Mouse (Mus musculus) liver (tissue): Measurements from ENCODE around the gene Dtx3.

Experiments used
- DNase-seq: peaks from one replicate; pipeline ENCODE4 v3.0.0-alpha.2; 2020; ENCODE audit warnings: mixed read lengths

The Dtx3 gene

DNA sequence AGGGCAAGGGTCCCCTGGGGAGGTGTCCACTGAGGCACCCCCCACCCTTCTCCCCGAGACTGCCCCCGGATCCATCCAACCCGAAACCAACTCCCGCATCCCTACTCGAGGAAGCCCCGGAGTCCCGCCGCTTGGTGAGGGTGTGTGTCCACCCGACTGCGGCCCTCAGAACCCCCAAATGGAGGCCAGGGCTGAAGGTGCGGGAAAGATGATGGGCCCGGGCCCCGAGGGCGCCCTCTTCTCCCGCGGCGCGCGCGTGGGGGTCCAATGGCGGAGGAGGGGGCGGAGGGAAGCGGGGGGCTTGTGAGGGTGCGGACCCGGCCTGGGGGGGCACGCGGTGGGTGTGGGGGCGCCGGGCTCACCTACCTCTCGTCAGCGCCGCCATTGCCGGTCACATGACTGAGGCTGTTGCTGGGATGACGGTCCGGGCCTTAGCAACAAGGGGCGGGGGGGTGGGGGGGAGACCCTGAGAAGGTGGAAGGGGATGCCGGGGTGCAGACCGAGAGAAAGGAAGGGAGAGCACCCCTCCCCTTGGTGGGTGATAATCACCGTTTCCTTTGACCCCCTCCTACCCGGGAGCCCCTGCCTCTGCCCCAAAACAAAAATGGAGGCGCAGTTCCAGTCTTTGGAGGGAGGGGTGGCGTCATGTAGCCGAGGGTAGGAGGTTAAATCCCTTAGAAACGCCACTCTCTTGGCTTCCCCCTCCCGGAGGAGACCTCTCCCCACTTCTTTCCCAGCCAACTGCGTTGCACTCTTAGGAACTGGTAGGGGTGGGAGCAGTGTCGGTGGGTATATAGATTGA is at the start of gene Dtx3:
TSS of gene Dtx3 (minus strand) at position 401 of the 802 bp plus-strand sequence.
- DNase-seq = peak; percentile 67

DNA sequence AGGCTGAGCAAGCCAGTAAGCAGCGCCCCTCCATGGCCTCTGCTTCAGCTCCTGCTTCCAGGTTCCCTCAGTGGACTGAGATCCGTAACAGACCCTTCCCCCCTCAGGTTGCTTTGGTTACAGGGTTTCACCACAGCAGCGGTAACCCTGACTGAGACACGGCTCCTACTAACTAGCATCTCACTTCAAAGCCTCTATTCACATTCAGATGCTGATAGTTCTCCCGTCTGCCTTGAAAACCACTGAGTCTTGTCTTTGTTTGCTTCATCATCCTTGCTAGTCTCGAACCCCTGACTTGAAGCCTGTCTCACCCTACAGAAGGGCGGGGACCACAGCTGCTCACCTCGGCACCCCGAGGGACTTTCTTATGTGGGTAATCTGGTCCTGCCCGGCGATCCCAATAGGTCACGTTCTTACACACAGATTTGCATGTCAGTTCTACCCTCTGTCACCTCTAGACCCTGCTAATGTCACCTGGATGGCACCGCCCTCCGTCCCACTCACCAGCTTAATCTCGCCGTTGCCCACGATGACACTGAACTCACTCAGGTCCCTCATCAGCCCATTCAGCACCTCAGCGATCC is 42.8 kb upstream of the Dtx3 start:
- no peak for DNase-seq

DNA sequence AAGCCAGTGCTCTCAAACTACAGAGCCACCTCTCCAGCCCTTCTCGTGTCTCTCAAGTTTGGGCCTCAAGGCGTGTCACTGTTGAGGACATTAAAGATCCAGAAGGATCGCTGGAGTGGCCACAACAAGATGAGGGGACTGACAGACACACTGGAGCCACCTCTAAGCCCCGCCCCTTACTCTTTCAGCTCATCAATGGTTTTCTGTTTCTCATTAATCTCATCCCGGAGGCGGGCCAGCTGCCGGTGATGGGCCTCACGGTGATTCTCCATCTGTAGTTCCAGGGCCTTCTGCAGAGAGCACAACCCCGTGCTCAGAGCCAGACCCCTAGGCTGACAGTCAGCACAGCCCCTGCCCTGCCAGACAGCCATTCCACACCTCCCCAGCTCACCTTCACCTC is 41.0 kb upstream of the Dtx3 start:
- no peak for DNase-seq

DNA sequence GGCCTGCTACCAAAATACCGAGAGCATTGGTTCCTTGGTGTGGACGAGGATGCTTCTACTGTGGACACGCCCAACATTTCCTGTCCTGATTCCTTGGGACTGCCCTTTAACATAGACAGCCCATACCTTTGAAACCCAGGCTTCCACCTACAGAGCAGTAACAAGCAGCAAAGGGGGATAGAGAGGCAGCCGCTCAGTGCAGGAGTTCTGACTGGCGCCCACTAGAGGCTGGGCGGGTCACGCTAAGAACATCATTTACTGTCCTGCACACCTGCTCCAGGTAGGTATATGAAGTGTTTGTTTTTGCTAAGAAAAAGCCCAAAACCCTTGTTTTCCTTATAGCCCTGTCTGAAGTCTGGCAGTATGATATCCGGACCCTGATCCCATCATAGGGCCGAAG is 37.6 kb upstream of the Dtx3 start:
- no peak for DNase-seq

DNA sequence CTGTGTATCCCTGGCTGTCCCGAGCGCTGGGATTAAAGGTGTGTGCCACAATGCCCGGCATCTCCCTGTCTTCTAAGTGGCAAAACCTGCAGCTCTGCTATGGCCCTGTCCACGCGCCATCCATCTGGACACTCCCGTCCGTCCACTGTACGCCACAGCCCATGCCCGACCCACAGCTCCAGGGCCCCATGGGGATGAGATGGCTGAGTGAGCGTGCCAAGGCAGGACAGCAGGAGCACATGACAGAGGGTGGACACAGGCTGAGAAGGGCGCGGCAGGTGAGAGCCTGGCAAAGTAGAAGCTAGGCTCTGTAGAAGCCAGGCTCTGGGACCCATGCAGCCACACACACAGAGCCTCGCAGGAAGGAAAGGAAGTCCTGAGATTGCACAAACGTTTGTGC is 36.2 kb upstream of the Dtx3 start:
- DNase-seq = no peak

DNA sequence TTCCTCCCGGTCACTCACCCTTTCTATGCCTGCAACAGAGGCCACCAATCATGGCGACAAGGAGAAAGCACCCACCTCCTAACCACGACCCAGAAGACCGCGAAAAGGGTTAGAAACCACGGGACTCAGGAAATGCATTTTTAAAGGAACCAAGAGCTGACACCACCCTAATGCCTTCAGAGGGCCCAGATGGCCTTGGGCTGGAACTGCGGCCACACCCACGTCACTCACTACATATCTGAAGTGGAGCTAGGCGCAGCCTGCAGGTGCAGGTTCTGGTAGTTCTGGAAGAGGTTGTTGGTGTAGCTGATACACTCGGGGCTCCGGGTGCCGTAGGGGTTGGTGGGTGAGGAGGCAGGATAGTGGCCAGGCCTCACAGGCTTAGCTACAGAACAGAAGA is 35.2 kb upstream of the Dtx3 start:
- DNase-seq = no peak

DNA sequence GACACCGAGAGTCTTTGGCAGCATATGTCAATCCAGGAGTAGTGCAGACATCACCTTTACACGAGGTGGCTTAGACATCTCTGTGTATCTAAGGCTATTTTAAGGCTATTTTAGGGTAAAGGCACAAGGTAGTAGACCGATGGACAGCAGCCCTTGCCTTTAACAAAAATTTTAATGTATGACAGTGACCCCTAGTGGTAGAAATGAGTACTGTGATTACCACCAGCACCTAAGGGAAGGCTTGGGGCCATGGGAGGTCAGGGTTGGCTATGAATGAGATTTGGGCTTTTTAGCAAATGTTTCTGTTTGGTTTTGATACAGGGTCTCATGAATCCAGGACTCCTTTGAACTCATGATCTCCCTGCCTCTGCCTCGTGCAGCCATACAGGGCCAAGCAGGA is 33.4 kb upstream of the Dtx3 start:
- peak; percentile 29 for DNase-seq

DNA sequence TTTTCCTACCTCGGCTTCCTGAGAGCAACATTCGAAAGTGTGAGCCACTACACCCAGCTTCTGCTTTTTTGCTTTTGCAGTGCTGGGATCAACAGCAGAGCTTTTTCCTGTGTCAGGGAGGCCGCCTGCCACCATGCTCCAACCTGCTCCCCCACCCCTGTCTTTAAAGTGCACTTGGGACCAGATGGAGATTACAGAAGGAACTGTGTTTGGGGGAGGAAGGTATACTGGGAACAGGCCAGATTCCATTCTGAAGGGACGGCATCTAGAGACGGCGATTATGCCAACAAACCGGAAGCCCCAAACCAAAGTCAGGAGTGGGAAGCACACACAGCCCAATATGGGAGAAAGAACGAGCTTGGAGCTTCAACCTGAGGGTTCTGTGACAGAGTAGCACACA is 31.6 kb upstream of the Dtx3 start:
- no peak for DNase-seq

DNA sequence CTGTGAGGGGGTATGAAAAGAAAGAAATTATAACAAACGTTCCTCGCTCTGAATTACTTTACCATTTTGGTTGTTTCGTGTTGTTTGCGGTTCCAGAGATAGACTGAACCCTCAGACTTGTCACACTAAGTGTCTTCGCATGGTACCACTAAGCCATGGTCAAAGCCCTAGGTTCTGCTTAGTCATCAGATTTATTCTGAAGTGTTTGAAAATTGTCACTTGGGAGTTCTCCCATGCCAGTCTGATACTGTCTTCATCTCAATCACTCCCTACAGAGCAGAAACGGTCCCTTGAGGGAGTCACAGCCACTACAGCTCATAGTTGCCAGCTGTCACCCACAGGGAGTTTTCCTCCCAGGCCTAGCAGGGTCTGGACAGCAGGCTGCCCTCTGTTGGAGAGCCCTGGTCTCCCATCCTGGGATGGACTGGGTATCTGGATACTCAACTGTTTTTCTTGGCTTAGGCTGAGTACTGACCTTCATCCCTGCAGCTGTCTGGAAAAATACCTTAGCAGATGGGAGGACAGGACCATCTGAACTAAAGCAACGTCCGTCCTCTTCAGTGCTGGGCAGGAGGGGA is 30.9 kb upstream of the Dtx3 start:
- peak; percentile 32 for DNase-seq

DNA sequence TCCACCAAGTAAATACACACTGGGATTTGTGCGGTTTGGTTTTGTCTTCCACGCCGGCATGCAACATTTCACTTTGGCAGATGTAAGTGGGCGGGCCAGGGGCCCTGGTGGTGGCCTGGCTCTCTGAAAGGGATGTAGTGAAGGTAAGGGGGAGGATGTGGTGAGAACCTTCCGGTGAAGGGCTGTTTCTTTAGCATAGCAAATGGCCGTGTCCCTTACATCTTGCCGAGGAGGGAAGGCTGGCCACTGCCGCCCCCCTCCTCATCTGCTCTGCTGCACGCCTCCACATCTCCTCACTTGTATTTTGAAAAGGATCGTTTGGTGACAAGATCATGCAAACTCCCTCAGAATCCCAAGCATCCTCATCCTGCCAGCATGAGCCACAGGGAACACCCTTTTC is 30.2 kb upstream of the Dtx3 start:
- DNase-seq = no peak

DNA sequence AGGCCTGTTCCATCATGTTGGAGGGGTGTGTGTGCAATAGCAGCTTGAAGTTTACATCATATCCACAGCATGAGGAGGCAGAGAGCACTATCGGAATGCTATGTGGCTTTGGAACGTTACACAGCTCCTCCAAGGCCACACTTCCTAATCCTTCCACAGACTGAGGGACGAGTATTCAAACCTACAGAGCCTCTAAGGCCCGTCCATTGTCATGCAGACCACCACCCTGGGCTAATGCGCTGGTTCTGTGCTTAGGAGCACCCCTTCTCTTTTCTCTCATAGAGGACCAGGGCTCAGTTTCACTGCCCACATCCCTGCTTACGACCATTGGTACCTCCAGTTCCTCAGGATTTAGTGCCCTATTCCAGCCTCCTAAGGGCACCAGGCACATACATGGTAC is 29.7 kb upstream of the Dtx3 start:
- DNase-seq = no peak

DNA sequence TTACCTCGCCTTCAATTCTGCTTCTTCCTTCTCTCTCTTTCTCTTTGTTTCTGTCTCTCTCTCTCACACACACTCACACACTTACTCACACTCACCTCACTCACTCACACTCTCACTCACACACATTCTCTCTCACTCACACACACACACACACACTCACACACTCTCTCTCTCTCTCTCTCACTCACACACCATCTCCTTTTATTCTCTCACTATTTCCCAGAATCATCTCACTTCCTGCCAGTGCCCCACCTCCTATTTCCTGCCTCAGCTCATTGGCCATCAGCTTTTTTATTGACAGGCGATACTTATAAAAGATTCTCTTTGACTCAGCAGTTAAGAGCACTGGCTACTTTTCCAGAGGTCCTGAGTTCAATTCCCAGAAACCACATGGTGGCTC is 22.8 kb upstream of the Dtx3 start:
- no peak for DNase-seq

DNA sequence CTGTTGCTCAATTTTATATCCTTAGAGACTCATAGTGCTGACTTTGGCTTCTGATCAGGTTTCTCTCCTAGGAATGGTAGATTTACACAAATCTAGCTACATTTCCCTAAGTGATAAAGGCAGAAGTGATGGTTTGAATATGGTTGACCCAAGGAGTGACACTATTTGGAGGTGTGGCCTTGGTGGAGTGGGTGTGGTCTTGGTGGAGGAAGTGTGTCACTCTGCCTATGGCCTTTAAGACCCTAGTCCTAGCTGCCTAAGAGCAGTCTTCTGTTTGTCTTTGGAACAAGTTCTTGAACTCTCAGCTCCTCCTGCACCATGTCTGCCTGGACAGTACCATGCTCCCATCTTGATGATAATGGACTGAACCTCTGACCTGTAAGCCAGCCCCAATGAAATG is 21.6 kb upstream of the Dtx3 start:
- DNase-seq = no peak

DNA sequence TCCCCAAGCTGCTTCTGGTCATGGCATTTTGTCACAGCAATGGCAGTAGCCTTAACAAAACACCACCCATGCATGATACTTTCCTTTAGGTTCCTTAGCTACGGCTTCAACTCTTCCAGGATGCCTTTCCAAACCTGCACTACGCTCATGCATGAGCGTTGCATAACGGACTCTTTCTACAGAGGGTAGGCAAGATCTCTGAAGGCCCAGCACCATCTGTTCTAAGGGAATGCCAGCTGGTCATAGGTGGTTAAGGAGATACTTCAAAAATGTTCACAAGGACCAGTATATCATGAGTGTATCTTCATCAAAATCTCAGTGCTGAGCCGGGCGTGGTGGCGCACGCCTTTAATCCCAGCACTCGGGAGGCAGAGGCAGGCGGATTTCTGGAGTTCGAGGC is 20.9 kb upstream of the Dtx3 start:
- no peak for DNase-seq

DNA sequence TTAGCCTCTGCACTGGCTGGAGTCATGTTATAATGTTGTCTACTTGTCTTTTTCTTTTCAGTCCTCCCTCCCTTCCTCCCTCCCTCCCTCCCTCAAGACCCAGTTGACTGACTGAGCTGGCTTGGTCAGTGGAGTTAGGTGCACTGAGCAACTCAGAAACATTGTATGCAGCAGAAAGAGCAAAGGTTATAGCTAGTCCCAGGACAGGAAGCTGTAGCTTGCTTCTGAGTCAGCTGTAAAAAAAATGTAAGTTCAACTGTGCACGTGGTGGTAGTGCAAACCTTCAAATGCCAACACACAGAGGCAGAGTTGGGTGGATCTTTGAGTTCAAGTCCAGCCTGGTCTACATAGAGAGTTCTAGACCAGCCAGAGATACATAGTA is 18.9 kb upstream of the Dtx3 start:
- DNase-seq = no peak

DNA sequence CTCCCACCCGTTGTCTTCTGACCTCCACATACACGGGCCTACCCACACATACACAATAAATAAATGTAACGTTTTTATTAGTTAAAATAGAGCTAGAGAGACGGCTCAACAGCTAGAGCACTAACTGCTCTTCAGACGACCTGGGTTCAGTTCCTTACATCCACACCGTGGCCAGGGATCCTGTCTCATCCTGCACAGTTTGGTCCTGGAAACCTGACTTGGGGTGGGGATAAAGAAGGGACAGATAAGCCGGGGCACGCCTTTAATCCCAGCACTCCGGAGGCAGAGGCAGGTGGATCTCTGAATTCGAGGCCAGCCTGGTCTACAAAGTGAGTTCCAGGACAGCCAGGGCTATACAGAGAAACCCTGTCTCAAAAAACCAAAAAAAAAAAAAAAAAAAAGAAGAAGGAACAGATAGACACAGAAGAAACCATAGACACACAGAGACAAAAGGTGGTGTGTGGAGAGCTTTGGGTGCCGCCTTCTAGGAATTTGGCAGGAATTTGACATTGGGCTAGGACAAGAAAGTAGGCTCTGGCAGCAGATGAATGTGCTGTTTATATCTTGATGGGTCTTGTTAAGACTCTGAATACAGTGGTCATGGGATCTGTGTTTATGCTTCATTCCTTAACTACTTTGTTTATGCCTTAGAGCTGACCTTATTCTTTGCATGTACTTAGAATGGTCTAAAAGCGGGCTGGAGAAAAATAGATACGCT is 18.3 kb upstream of the Dtx3 start:
- DNase-seq = no peak

DNA sequence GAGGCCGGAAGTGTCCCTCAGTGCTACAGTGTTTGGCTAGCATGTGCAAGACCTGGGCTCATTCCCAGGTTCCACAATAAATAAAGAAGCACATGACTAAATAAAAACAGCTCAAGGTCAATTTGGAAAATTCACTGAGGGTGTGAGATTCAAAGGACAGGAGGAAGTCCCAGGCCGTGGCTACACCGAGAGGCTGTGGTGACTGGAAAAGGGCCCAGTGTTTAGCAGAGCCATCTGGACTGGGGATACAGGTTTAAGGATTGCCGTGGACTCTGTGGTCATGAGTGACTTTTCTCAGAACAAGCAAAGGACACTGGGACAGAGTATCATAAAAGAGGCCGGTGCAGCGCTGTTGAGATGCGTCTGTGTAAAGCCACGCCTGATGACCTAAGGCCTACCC is 17.7 kb upstream of the Dtx3 start:
- no peak for DNase-seq

DNA sequence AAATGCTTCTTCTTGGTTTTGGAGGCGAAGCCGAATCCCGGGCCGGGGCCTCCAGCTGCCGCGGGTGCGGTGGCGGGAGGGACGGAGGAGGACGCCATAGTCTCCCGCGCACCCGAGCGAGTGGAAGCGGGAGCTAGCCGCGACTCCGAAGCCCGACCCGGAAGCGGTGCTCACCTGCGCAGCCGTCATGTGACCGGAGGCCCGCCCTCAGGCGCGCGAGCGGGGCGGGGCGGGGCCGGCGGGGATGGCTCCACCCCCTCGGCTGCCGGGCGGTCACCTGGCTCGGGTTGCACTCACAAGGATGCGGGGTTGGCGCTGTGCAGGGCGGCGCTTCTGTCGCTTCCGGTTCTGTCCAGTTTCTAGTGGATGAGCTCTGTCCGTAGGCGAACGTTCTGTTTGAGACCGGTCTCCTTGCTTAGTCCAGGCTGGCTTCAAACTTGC is 15.9 kb upstream of the Dtx3 start, which contains the start of gene Pip4k2c:
TSS of gene Pip4k2c (minus strand) at position 172 of the 441 bp plus-strand sequence.
- peak; percentile 97 for DNase-seq

DNA sequence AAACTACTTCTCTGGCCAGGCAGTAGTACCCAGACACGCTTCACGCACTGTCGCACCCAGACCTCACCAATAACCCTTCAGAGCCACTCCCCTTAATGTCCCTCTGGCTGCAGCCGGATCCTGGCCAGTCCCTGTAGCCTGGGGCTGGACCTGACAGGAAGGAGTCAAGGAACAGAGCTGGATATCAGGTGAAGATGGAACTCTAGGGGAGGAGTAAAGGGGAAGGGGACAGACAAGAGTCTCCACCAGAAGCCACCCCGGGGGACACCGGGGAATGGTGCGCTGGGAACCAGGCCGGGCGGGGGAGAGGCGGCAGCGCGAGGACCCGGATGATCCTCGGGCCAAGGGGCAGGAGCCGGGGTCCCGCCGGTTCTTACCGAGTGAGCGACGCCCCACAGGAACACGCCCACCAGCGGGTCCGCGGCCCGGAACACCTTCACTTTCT is 15.5 kb upstream of the Dtx3 start:
- DNase-seq = peak; percentile 71

DNA sequence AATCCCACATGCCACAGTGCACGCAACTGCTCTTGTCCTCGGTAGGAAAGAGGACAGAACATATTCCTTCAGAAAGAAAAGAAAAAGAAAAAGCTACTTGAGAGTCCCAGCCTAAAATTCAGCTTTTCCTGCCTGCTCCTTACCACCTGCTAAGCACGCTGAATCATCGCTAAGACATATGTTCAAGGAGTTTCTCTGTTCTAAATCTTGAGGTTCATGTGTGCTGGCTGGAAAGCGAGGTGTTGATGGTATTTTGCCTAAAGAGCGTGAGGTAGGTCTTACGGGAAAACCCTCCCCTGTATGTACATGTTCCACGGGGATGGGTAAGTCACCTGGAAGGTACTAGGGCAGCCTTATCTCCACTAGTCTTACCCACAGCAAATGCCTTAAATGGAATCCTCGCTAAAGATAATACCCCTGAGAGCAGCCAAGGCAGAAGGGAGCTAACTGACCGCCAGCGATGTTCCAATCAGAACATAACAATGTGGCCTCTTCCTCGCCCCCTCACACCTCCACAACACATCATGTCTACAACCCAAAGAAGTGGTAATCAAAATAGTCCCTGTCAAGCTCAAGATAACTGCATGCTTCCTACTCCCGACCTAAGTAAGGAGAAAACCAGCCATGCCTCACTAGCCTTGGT is 14.5 kb upstream of the Dtx3 start:
- no peak for DNase-seq

DNA sequence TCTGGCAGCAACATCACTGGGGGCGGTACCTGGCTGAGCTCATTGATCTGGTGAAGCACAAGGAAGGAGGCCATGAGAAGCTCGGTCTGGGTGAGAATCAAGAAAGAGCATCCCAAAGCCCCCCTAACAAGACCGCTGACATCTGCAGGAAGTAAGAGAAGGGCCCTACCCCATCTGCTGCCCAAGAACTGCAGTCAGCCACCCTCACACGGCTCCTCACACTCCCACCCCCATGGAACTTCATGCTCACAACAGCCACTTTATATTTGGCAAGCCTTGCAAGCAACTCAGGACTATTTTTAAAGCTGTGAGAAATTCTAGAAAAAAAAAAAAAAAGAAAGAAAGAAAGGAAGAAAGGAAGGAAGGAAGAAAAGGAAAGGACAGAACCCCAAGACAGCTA is 13.4 kb upstream of the Dtx3 start:
- no peak for DNase-seq

DNA sequence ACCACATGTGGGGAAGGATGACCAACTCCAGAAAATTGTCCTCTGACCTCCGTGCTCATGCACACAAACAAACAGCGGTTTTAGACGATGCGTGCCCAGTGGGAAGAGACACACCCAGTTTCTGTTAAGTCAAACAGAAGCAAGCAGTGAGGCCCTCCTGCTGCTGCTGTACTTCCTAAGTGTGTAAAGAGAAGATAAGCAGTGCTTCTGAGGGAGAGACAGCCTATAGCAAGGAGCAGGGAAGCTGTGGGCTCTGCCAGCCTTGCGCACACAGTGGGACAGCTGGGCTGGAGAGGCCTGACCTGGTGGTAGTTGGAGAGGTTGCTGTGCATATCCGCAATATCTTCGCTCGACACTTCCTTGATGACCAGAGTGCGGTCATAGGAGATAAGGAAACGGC is 9.8 kb upstream of the Dtx3 start:
- DNase-seq = peak; percentile 87

DNA sequence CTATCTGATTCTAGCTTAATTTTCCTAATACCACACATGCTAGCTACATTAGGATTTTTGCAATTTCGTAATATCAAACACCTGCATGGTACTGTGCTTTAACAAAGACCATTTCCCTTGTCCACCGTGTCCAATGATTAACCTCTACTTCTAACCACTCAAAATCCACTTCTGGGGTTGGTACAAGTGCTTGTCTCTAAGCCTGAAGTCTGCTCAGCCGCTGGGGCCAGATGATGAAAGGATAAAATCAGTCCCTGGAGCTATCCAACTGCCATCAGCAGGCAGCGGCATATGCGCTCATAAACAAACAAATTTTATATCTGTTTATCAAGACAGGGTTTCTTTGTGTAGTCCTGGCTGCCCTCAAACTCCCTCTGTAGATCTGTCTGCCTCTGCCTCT is 9.1 kb upstream of the Dtx3 start:
- peak; percentile 73 for DNase-seq
